Mouse (Mus musculus) hindbrain, embryonic 16.5 days (tissue): ENCODE data around the gene Kcnd1. TPM values are rescaled to one million over a fixed set of nuclear protein-coding genes. Genes with fewer than 3 reads are reported as not detected.
"Not testable (repeated sequence)": the region's sequence is repeated elsewhere in the genome, so short reads cannot be mapped to it uniquely, and the experiment has no call there.

Source experiments
- ATAC-seq: fragments of 200-750 bp; cut with Nextera tagmentation; 2 replicates; pipeline ENCODE4 v1.8.0; 2017; ENCODE audit warnings: moderate TSS enrichment, moderate library complexity
- H3K27ac ChIP-seq: fragments of 300-500 bp; sonication (generic); 2 replicates; pipeline ENCODE4 v1.5.1; 2014; ENCODE audit warnings: low read depth, mild to moderate bottlenecking, control low read depth, low read length, moderate library complexity
- H3K27me3 ChIP-seq: fragments of 300-500 bp; sonication (generic); replicated peaks from 2 replicates; pipeline ENCODE4 v1.6.1; 2014; ENCODE audit warnings: low read length; ENCODE audit not compliant: control insufficient read depth, insufficient read depth
- H3K36me3 ChIP-seq: fragments of 300-500 bp; sonication (generic); 2 replicates; pipeline ENCODE4 v1.6.1; 2014; ENCODE audit warnings: mild to moderate bottlenecking, low read length, moderate library complexity, mixed read lengths; ENCODE audit not compliant: control insufficient read depth, insufficient read depth
- H3K4me1 ChIP-seq: fragments of 300-500 bp; sonication (generic); 2 replicates; pipeline ENCODE4 v1.6.1; 2014; ENCODE audit warnings: low read depth, low read length; ENCODE audit not compliant: control insufficient read depth, insufficient read depth
- H3K4me2 ChIP-seq: fragments of 300-500 bp; sonication (generic); 2 replicates; pipeline ENCODE4 v1.6.1; 2014; ENCODE audit warnings: mild to moderate bottlenecking, low read length, control low read depth, moderate library complexity
- H3K4me3 ChIP-seq: fragments of 300-500 bp; sonication (generic); 2 replicates; pipeline ENCODE4 v1.5.1; 2014; ENCODE audit warnings: mild to moderate bottlenecking, low read length, control low read depth, moderate library complexity
- H3K9ac ChIP-seq: fragments of 300-500 bp; sonication (generic); 2 replicates; pipeline ENCODE4 v1.6.1; 2014; ENCODE audit warnings: low read depth, mild to moderate bottlenecking, control low read depth, low read length, moderate library complexity
- H3K9me3 ChIP-seq: fragments of 300-500 bp; sonication (generic); 2 replicates; pipeline ENCODE4 v1.6.1; 2014; ENCODE audit warnings: mild to moderate bottlenecking, low read length, moderate library complexity; ENCODE audit not compliant: control insufficient read depth
- WGBS: fragments of 180-500 bp; shearing (Covaris S2); extraction: QIAGEN DNeasy Blood & Tissue Kit; methylation state at CpG from one replicate; pipeline ENCODE4 v1.1.7; 2014; 5-methylcytosine and 5-hydroxymethylcytosine counted together
- polyA plus RNA-seq: library from polyadenylated mRNA; unstranded; fragments of >200 nt; fragmentation: Nextera tagmentation; extraction: Ambion mirVana; gene quantifications from 2 replicates; pipeline ENCODE4 v1.2.1, GENCODE M21; 2015

Gene Kcnd1
- polyA plus RNA-seq, 1 experiment from 2014 or later, result 5.3 TPM

DNA sequence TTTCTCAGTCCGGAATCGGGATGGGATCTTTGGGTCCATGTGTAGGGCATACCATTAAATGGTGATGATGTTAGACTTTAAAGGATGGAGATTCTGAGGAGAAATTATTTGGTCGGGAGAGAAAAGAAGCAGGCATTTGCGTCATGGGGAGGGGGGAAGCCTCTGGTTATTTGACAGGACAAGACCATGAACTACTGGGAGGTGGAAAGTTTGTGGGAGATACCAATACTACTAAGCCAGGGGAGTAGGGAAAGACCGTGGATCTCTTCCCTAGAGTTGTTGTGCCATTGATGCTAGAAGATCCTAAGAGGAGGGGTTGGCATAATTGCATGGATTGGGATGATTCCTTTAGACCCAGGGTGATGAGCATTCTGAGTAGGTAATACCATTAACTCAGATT is 31.8 kb upstream of the Kcnd1 start:
- Histone ChIP-seq H3K4me3 (peak overlapping the region; percentile 53), H3K4me2 (peak overlapping the region; percentile 61), H3K4me1 (peaks cover 5% of the 10 kb centered on the region; the same call in 1 of the 2 replicates), H3K9me3 (no peaks in the 10 kb centered on the region), H3K27me3 (no peaks in the 10 kb centered on the region), H3K27ac (peak overlapping the region; percentile 52), H3K9ac (peak overlapping the region; percentile 64), H3K36me3 (peaks cover 5% of the 10 kb centered on the region; the same call in 1 of the 2 replicates)
- 20% methylated on average over 5 of the region's 5 CpGs for WGBS
- ATAC-seq, result no peak

DNA sequence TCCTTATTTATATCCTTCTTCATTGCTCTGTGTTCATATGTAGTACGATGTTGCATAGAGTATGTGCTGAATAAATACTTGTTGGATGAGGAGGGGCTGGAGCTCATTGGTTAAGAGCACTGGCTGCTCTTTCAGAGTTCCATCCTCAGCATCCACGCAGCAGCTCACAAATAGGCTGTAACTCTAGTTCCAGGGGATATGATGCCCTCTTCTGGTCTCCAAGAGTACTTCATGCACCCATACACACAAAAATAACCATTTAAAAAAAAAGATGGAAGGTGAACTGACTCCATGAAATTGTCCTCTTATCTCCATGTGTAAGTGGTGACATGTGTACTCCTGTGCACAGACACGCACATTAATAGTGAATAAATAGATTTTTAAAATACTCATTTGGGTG is 28.7 kb upstream of the Kcnd1 start:
- Histone ChIP-seq H3K9ac (no peak overlapping the region), H3K27ac (no peak overlapping the region), H3K4me2 (no peak overlapping the region), H3K4me1 (peaks cover 5% of the 10 kb centered on the region; the same call in 1 of the 2 replicates), H3K9me3 (no peaks in the 10 kb centered on the region), H3K27me3 (no peaks in the 10 kb centered on the region), H3K4me3 (no peak overlapping the region), H3K36me3 (peaks cover 5% of the 10 kb centered on the region; the same call in 1 of the 2 replicates)
- ATAC-seq, result no peak
- WGBS, result 53% methylated on average over 3 of the region's 3 CpGs

DNA sequence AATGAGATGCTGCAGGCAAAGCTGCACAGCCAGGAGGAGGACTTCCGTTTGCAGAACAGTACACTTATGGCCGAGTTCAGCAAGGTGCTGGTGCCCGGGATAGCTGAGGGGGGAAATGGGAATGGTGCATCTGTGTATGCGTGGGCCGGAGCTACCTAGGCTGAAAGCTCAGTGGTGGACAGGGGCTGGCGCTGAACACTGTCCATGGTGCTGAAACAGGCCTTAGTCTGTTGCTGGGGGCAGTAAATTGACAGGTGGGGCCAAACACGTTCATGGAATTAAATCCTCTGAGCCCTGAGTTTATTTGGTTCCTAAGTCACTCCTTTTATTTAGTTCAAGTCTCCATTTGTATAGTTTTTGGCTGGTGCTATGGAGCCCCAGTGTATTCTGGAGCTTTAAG is 27.1 kb upstream of the Kcnd1 start:
- peaks cover 7% of the 10 kb centered on the region; the same call in 1 of the 2 replicates for H3K36me3 ChIP-seq
- no peak overlapping the region for H3K4me3 ChIP-seq
- H3K27ac ChIP-seq, result no peak overlapping the region
- H3K4me2 ChIP-seq, result no peak overlapping the region
- H3K4me1 ChIP-seq, result peaks cover 5% of the 10 kb centered on the region; the same call in 1 of the 2 replicates
- no peak for ATAC-seq
- WGBS, result 35% methylated on average over 7 of the region's 7 CpGs
- H3K27me3 ChIP-seq, result no peaks in the 10 kb centered on the region
- H3K9ac ChIP-seq, result no peak overlapping the region
- H3K9me3 ChIP-seq, result no peaks in the 10 kb centered on the region

DNA sequence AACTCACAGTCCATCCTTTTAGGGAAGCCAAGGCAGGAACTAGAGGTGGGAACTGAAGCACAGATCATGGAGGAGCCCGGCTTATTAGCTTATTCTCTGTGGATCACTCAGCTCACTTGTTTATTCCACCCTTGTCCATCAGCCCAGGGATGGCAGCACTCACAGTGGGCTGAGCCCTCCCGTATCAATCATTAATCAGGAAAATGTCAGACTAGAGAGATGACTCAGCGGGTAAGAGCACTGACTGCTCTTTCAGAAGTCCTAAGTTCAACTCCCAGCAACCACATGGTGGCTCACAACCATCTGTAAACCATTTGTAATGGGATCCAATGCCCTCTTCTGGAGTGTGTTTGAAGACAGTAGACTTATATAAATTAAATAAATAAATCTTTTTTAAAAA is 24.8 kb upstream of the Kcnd1 start:
- 91% methylated on average over 3 of the region's 3 CpGs for WGBS
- Histone ChIP-seq H3K9me3 (no peaks in the 10 kb centered on the region), H3K27me3 (no peaks in the 10 kb centered on the region), H3K9ac (no peak overlapping the region), H3K36me3 (peaks cover 10% of the 10 kb centered on the region; the same call in 1 of the 2 replicates), H3K4me3 (no peak overlapping the region), H3K4me2 (no peak overlapping the region), H3K4me1 (no peaks in the 10 kb centered on the region), H3K27ac (no peak overlapping the region)
- ATAC-seq, result no peak

DNA sequence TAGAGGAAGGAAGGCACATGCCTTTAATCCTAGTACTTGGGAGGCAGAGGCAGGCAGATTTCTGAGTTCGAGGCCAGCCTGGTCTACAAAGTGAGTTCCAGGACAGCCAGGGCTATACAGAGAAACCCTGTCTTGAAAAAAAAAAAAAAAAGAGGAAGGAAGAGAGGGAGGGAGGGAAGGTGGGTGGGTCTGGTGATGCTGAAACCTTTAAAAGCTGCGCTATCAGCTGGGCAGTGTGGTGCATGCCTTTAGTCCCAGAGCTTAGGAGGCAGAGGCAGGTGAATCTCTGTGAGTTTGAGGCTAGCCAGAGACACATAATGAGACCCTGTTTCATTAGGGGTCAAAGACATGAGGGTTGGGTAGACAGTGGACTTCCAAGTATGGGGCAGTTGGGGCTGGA is 19.9 kb upstream of the Kcnd1 start:
- H3K4me1 ChIP-seq, H3K27me3 ChIP-seq, H3K9me3 ChIP-seq, H3K9ac ChIP-seq, H3K4me3 ChIP-seq, H3K4me2 ChIP-seq, ATAC-seq, H3K27ac ChIP-seq, H3K36me3 ChIP-seq: not testable (repeated sequence)
- WGBS, result 94% methylated on average over 2 of the region's 2 CpGs

DNA sequence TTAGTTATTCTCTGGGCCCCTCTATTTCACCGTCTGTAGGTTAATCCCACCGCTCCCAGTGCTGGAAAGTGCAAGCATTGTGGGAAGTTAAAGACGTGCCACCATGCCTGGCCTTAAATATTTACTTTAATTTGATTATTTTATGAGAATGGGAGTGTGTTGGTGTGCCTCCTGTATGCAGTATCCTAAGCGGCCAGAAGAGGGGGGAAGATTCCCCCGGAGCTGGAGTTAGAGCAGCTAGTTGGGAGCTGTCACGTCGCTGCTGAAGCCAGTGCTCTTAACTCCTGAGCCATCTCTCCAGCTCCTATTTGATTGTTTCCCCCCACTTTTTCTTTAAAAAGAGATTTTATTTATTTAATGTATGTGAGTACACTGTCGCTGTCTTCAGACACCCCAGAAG is 7.1 kb upstream of the Kcnd1 start:
- H3K4me3 ChIP-seq, H3K4me1 ChIP-seq, H3K9ac ChIP-seq, H3K27ac ChIP-seq, H3K36me3 ChIP-seq, H3K4me2 ChIP-seq, ATAC-seq, H3K9me3 ChIP-seq, H3K27me3 ChIP-seq: not testable (repeated sequence)
- WGBS, result 46% methylated on average over 8 of the region's 8 CpGs

DNA sequence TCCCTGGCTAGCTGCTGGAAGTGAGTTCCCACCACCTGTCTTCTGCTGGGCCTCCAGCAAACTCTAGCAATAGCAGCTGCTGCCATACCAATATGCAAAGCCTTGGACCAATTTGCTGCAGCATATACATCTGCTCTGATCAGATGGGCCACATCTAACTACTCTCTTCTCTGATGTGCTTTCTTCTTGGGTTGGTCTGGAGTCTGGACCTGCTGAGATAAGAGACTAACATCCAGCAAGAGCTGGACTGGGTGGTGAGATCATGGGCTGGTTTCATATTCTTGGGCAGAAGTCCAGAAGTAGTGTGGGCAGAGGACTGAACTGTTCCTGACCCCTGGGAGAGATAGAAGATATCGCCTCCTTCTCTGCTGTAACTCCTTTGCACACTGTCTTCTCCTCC is 15.1 kb downstream of the Kcnd1 start:
- H3K36me3 ChIP-seq, result no peaks in the 10 kb centered on the region; the same call in 1 of the 2 replicates
- no peaks in the 10 kb centered on the region; the same call in 1 of the 2 replicates for H3K9me3 ChIP-seq
- H3K4me1 ChIP-seq, result no peaks in the 10 kb centered on the region
- 74% methylated on average over 1 of the region's 1 CpGs for WGBS
- H3K27me3 ChIP-seq, result no peaks in the 10 kb centered on the region
- no peak for ATAC-seq
- H3K9ac ChIP-seq, result no peak overlapping the region
- no peak overlapping the region for H3K4me2 ChIP-seq
- H3K4me3 ChIP-seq, result no peak overlapping the region
- H3K27ac ChIP-seq, result no peak overlapping the region

DNA sequence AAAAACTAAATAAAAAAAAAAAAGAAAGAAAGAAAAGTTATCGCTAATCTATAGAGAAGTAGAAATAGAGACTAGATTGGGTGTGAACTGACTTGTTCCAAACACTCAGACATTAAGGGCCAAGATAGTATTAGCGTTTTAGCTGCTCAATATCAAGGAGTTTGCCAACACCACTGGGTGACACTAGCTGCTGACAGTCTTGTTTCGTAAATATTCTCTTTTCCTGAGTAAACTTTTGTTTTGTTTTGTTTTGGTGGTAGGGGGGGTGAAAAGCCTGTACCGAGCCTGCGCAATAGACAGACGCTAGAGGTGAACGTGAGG is 18.7 kb downstream of the Kcnd1 start:
- Histone ChIP-seq H3K9ac (no peak overlapping the region), H3K9me3 (no peaks in the 10 kb centered on the region; the same call in 1 of the 2 replicates), H3K4me1 (peaks cover 19% of the 10 kb centered on the region), H3K4me3 (peak overlapping the region; percentile 70), H3K4me2 (peak overlapping the region; percentile 54), H3K36me3 (no peaks in the 10 kb centered on the region; the same call in 1 of the 2 replicates), H3K27ac (no peak overlapping the region), H3K27me3 (no peaks in the 10 kb centered on the region)
- WGBS, result 23% methylated on average over 7 of the region's 7 CpGs
- no peak for ATAC-seq

DNA sequence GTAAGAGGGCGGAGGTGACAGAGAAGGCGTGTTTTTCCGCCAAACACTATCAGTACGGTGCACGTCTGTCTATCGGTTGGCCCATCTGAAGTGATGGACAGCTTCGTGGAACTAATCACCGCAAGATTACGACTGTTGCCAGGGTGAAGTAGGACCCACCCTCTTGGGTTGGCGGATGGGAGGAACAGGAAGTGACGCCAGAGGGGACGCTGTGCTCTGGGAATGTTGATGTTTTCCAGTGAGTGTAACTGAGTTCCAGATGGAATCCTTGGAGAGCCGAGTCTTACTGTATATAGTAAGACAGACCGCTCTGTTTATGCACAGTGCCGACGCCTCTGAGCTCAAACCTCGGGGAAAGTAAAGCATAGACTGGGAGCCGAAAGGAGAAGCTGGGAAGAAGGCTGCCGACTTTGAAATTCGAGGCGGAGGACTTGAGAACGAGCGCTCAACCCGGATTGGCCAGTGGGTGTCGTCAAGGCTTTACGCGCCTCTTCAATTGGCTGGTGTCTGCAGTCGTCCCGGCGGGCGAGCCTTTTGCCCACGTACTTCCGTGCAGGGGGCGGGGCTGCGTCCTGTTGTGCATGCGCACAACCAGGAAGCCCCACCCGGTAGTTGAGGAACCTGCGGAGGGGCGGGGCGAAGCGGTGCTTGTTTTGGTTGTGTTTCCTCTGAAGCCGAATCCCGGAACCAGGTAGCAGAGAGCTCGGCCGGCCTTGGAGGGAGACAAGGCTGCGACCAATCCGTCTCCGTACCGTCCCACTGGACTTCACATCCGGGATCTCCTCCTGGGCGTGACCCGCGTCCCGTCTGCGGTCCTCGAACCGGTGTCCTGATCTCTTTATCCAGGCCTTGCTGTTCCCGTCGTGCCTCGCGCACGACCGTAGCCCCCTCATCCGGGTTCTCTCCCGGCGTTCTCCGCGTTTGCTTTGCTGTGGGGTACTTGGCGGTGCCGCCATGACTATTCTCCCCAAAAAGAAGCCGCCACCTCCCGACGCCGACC is 19.4 kb downstream of the Kcnd1 start, which contains the start of gene Otud5:
Gene Otud5, plus strand, starts transcription at position 202 of the 1,000 bp plus-strand sequence.
- H3K9me3 ChIP-seq, result no peaks in the 10 kb centered on the region; the same call in 1 of the 2 replicates
- WGBS, result 20% methylated on average over 72 of the region's 74 CpGs
- ATAC-seq, result peak; percentile 97

More for the DNA sequence above, 19.4 kb downstream of the Kcnd1 start, which contains the start of gene Otud5:
- Histone ChIP-seq H3K27me3 (no peaks in the 10 kb centered on the region), H3K27ac (peak within 1 kb of the TSS; percentile 89), H3K4me2 (peak within 1 kb of the TSS; percentile 75), H3K36me3 (no peaks in the 10 kb centered on the region; the same call in 1 of the 2 replicates), H3K4me1 (peaks cover 19% of the 10 kb centered on the region), H3K4me3 (peak within 1 kb of the TSS; percentile 70), H3K9ac (peak within 1 kb of the TSS; percentile 82)
